ENCODE assay signal across 25 mouse cellular contexts in the genomic region with DNA sequence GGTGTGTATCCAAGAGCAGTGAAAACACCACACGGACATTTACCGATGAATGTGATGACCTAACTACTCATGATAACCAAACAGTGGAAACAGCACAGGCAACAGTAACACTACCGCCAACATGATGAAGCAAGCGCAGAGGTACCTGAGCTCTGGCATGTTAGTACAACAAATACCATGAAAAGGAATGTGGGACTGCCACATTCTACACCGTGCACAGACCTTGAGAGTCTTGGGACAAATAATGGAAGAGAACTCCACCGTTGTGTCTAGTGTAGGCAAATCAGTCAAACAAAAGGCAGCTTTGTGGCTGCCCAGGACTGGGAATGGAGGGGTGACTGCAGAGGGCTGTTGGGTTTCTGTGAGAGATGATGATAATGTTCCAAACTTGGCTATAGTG. TPM values are rescaled to one million over a fixed set of nuclear protein-coding genes. Genes with fewer than 3 reads are reported as not detected.
DNase-seq lines count a peak whose midpoint lies in the region; ATAC-seq and TF ChIP-seq lines count a peak whose summit lies in the region.
"Had no signal": no experiment of that assay in that cellular context is flagged by ENCODE, and none has a peak within 500 bp of the region (broad histone marks: within the 10 kb centered on the region; RNA-seq: fewer than 3 reads in every experiment).

No protein-coding gene starts in this region.

- peak; percentile 94 for ATAC-seq in lung, embryonic 14.5 days (ENCODE audit: insufficient read depth)
- ATAC-seq in lung, postnatal 0 days = peak; percentile 97
- ATAC-seq: forebrain, embryonic 13.5 days; forebrain, embryonic 16.5 days; hindbrain, embryonic 16.5 days had no signal

- peak; percentile 89 for TF ChIP-seq EP300 in lung, postnatal 0 days (IDR thresholded peaks at IDR 0.05)

- 61% methylated on average over 6 of the region's 6 CpGs for WGBS in lung, embryonic 14.5 days
- WGBS in lung, postnatal 0 days = 60% methylated on average over 6 of the region's 6 CpGs

- no peaks in the 10 kb centered on the region for H3K36me3 ChIP-seq in lung, embryonic 14.5 days (ENCODE audit: insufficient read depth)
- H3K36me3 ChIP-seq in lung, postnatal 0 days (ENCODE audit: insufficient read depth, low read length) = no peaks in the 10 kb centered on the region
- H3K36me3 ChIP-seq: embryonic facial prominence, embryonic 13.5 days; forebrain, embryonic 10.5 days; hindbrain, embryonic 12.5 days had no signal

- no peak overlapping the region for H3K4me2 ChIP-seq in lung, embryonic 14.5 days
- H3K4me2 ChIP-seq in lung, postnatal 0 days (replicated peaks; ENCODE audit: low read depth, low read length) = no peak overlapping the region
- H3K4me2 ChIP-seq: embryonic facial prominence, embryonic 13.5 days; forebrain, embryonic 13.5 days; heart, embryonic 11.5 days; hindbrain, embryonic 12.5 days had no signal

- H3K27ac ChIP-seq in lung, embryonic 14.5 days (ENCODE audit: low read depth) = peak overlapping the region; percentile 77
- no peak overlapping the region for H3K27ac ChIP-seq in lung, postnatal 0 days (ENCODE audit: low read length)
- H3K27ac ChIP-seq: embryonic facial prominence, embryonic 13.5 days; forebrain, embryonic 10.5 days; forebrain, embryonic 13.5 days; gastrocnemius, adult 2 months; hindbrain, embryonic 12.5 days had no signal

- no peak for TF ChIP-seq CTCF in lung, embryonic 14.5 days (IDR thresholded peaks at IDR 0.05; ENCODE audit: low read depth)
- TF ChIP-seq CTCF in lung, postnatal 0 days (IDR thresholded peaks at IDR 0.05) = no peak

- no peaks in the 10 kb centered on the region for H3K9me3 ChIP-seq in lung, embryonic 14.5 days (ENCODE audit: low read depth, low read length)
- H3K9me3 ChIP-seq in lung, postnatal 0 days (ENCODE audit: low read length) = no peaks in the 10 kb centered on the region
- H3K9me3 ChIP-seq: embryonic facial prominence, embryonic 13.5 days; forebrain, embryonic 10.5 days; forebrain, embryonic 13.5 days; hindbrain, embryonic 12.5 days had no signal

- H3K4me3 ChIP-seq in lung, embryonic 14.5 days (ENCODE audit: low read depth, low read length) = no peak overlapping the region
- H3K4me3 ChIP-seq in lung, postnatal 0 days (ENCODE audit: low read depth, low read length) = no peak overlapping the region
- H3K4me3 ChIP-seq: embryonic facial prominence, embryonic 13.5 days; forebrain, embryonic 10.5 days; forebrain, embryonic 13.5 days; gastrocnemius, adult 2 months; hindbrain, embryonic 12.5 days had no signal

- no peak overlapping the region for H3K9ac ChIP-seq in lung, embryonic 14.5 days
- no peak overlapping the region for H3K9ac ChIP-seq in lung, postnatal 0 days (replicated peaks; ENCODE audit: low read depth)
- H3K9ac ChIP-seq: embryonic facial prominence, embryonic 13.5 days; forebrain, embryonic 13.5 days; hindbrain, embryonic 12.5 days had no signal

- no peaks in the 10 kb centered on the region for H3K27me3 ChIP-seq in lung, embryonic 14.5 days (ENCODE audit: insufficient read depth, low read length)
- no peaks in the 10 kb centered on the region for H3K27me3 ChIP-seq in lung, postnatal 0 days (replicated peaks; ENCODE audit: insufficient read depth, low read length)
- H3K27me3 ChIP-seq: embryonic facial prominence, embryonic 13.5 days; forebrain, embryonic 13.5 days; hindbrain, embryonic 12.5 days had no signal

- peak; percentile 26 to 49 for DNase-seq in lung, adult 18-20 months
- DNase-seq in lung, postnatal 14 days = no peak
- DNase-seq in lung, embryonic 14.5 days = peak; percentile 58
- peak; percentile 82 for DNase-seq in lung, postnatal 0 days (ENCODE audit: low spot score)
- peak; percentile 55 for DNase-seq in lung, postnatal 36 days
- DNase-seq in kidney, postnatal 36 days = no peak
- no peak for DNase-seq in right cerebral cortex, postnatal 25 days
- no peak for DNase-seq in right cerebral cortex, postnatal 14 days
- DNase-seq: adrenal gland, adult 2 months; adrenal gland, postnatal 14 days; B cell, adult 2 months; cerebellum, adult 11 months; cerebellum, adult 2 months; cerebellum, adult 9-11 months; cerebellum, postnatal 25 days; gastrocnemius, adult 2 months; gastrocnemius, postnatal 14 days; heart, adult 11 months had no signal

- 0 out of 2 replicates have a peak, but pooled peaks cover 4% of the 10 kb centered on the region for H3K4me1 ChIP-seq in lung, embryonic 14.5 days (ENCODE audit: insufficient read depth)
- H3K4me1 ChIP-seq in lung, postnatal 0 days (ENCODE audit: insufficient read depth, low read depth, low read length) = no peaks in the 10 kb centered on the region
- H3K4me1 ChIP-seq: embryonic facial prominence, embryonic 13.5 days; forebrain, embryonic 10.5 days; forebrain, embryonic 13.5 days had no signal

RNA-seq across cellular contexts. Expression of gene Saxo2, which starts 42.9 kb away (rescaled TPM):
- 3.9 and 4.7 TPM in 2 replicates for polyA plus RNA-seq in lung, embryonic 14.5 days (2014; fragmentation: Nextera tagmentation; extraction: Ambion mirVana)
- polyA plus RNA-seq in lung, postnatal 0 days (2015; fragmentation: Nextera tagmentation; extraction: Ambion mirVana) = 15.1 and 17.3 TPM in 2 replicates

RNA-seq across cellular contexts. Expression of gene Efl1, which starts 43.0 kb away (rescaled TPM):
- polyA plus RNA-seq in lung, embryonic 14.5 days (2014; fragmentation: Nextera tagmentation; extraction: Ambion mirVana) = 24.4 and 30.1 TPM in 2 replicates
- polyA plus RNA-seq in lung, postnatal 0 days (2015; fragmentation: Nextera tagmentation; extraction: Ambion mirVana) = 13.9 and 14.3 TPM in 2 replicates

Comparison
In these comparisons a context has a peak if more than half of its experiments do, and no peak if none do; other contexts are left out.
1. DNase-seq: peak in lung, adult 18-20 months (2 of 2), lung, embryonic 14.5 days (single experiment), lung, postnatal 0 days (single experiment) and lung, postnatal 36 days (single experiment); none in lung, postnatal 14 days (single experiment), kidney, postnatal 36 days (0 of 2), right cerebral cortex, postnatal 25 days (single experiment) and right cerebral cortex, postnatal 14 days (single experiment).